Mouse (Mus musculus): ENCODE measurements at regions not wholly inside any gene's neighbourhood (a gene's known extent, or its start where the extent isn't known, plus 50 kb on each side); places are given as distances from the start of the nearest gene placed in this dataset.

DNA sequence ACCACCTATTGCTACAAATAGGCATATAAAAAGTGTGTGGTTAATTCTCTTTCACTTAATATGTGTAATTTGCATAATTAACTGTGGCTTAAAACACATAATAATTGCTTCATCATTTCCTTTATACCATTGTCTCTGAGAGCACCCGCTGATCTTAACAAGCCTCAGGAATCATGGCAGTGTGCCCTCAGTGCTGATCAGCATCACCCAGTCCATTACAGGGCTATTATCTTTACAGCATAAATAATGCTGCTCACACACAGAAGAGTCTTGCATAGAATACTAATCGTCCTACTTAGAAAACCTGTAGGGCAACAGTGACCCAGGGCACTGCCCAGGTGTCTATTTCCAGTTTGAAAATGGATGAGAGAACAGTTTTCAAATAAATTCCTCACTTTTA, 102.4 kb downstream of the Gm597 start:
- DNase-seq (ENCODE audit: low read depth, low spot score): no peak

DNA sequence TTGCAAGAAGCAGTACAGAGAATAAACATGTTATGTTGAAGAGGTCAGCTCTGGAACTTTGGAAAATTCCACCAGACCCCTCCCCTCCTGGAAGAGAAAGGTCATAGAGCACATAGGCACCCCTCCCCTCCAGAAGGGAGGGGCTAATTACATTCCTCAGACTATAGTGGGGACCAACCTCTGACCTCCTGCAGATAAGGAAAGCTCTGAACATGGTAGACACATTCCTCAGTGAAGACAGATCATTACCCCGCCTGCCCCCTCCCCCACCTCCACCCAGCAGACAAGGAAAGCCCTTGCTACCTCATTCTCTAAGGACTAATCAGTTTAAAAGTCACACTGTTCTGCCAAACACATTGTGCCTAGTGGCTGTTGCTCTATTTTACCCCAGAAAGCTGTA, 104.7 kb downstream of the Gm597 start:
- no peak for DNase-seq (ENCODE audit: low read depth, low spot score)

DNA sequence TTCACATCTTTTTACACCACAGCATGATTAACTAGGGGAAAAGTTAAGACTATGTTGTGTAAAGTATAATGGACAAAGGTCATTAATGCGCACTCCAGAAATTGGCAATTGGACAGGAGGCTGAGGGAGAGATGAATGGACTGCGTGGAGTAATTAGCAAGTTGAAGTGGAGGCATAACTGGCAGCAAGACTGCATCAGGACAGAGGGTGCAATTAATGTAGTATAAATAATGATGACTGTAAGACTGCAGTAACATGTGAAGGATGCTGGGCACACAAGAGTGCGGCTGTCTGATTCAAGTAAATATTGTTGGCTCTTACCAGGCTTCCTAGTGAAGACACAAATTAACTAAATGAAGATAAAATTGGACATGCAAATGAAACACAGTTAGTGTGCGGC, 139.2 kb downstream of the Gm597 start:
- DNase-seq (ENCODE audit: low read depth, low spot score): no peak

DNA sequence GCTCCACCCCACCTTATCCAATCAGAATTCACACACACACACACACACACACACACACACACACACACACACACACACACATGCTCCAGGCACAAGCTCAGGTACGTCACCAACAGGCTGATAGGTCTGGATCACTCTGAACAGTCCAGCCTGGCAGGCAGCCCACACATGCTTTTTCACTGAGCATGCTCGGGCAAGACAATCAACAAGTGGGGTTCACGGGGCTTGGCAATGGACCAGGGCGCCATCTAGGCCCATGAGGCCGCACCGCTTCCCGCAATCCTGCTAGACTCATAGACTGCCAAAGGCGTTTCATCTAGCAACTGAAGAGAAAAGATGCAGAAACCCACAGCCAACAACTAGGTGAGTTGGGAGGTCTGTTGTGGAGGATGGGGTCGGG, 157.3 kb downstream of the Gm597 start:
- no peak for DNase-seq (ENCODE audit: low read depth, low spot score)

DNA sequence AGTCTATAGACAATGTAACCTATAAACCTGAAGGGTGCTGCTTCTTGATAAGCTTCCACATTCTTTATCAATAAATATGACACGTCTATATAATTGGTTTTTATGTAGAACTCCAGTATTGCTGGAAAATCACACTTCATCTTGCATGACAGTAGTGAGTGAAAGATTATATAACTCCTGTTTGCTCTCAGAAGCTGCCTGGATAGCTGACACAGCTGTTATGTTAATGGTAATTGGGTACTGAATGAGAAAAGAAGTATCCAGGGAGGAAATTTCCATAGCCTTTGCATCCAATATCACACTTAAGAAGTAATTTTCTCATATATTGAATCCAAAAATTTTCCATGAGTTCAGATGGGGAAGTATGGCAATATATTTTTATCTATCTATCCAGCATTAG, 177.7 kb downstream of the Gm597 start:
- peak; percentile 23 for DNase-seq (ENCODE audit: low read depth, low spot score)

DNA sequence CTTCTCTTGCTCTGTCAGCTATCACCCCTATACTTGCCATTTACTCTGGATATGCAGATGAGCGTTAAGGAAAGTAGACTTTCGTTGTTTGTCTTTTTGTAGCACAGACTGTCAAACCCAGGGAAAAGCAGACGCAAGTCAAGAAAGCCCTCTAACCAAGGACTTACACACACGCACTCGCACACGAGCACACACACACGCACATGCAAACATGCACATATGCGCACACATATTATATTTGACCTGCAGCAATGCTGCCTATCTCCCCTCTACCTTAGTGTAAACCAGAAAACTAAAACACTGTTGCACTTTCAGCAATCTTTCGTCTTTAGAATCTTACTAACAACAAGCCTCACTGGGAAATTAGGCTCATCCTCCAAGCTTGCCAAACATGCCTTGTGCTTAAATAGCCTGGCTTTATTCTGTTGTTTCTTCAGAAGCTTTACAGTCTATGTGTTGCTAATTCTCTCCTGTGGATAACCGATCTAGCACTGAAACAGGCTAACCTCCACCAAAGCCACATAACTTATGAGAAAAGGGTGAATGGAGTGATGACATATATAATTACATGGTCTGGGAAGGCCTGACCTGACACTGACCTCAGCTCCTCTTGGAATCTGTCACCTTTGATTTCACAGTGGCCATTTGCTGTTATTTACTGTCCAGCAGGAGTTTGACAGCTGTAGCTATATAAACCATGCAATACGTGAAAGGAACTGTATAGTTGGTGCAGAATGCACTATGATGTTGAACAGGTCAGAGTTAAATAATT, 214.5 kb downstream of the Gm597 start:
- no peak for DNase-seq (ENCODE audit: low read depth, low spot score)

DNA sequence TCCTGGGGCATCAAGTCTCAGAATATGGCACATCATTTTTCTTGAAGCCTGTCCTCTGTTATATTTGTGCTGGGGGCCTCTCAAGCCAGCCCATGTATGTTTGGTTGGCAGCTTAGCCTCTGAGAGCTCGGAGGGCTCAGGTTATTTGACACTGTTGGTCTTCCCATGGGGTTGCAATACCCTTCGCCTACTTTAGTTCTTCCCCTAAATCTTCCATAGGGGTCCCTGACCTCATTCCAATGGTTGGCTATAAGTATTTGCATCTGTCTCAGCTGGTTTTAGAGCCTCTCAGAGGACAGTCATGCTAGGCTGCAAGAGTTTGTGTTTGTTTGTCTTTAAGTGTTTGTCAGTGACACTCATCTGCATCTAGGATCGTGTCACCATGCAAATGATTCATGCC, 216.2 kb downstream of the Gm597 start:
- no peak for DNase-seq (ENCODE audit: low read depth, low spot score)
